Mouse (Mus musculus) cerebellum, adult 9-11 months (tissue): ENCODE results near the gene Desi1.

Source experiments
- DNase-seq: peaks from one replicate; pipeline ENCODE4 v3.0.0; 2022

The Desi1 gene

GRCm38 (mm10) chr15:82033762-82034161 lies at the start of gene Desi1:
Gene Desi1 (minus strand): TSS chr15:82033862.
- no peak for DNase-seq

- DNase-seq: peak; percentile 88
Observed at GRCm38 (mm10) chr15:82081161-82081560, 47.5 kb upstream of the Desi1 start.

GRCm38 (mm10) chr15:82079883-82080282 lies 46.2 kb upstream of the Desi1 start:
- DNase-seq: no peak

GRCm38 (mm10) chr15:82073490-82073889 lies 39.8 kb upstream of the Desi1 start:
- DNase-seq: no peak

- DNase-seq: no peak
Observed at GRCm38 (mm10) chr15:82071816-82072469, 38.3 kb upstream of the Desi1 start.

GRCm38 (mm10) chr15:82069898-82070297 lies 36.2 kb upstream of the Desi1 start, which contains the start of gene Mei1:
Gene Mei1 (plus strand): TSS chr15:82069996.
- no peak for DNase-seq

GRCm38 (mm10) chr15:82065511-82065910 lies 31.8 kb upstream of the Desi1 start:
- peak; percentile 71 for DNase-seq

GRCm38 (mm10) chr15:82063909-82064308 lies 30.2 kb upstream of the Desi1 start:
- DNase-seq: no peak

- no peak for DNase-seq
Observed at GRCm38 (mm10) chr15:82058719-82059201, 25.1 kb upstream of the Desi1 start, which contains the start of gene 4930407I10Rik. Gene 4930407I10Rik (plus strand): TSS chr15:82059151.

GRCm38 (mm10) chr15:82052544-82052943 lies 18.9 kb upstream of the Desi1 start:
- DNase-seq: no peak

GRCm38 (mm10) chr15:82047080-82047883 lies 13.6 kb upstream of the Desi1 start, which contains the start of gene Snu13:
Gene Snu13 (minus strand): TSS chr15:82047598.
- DNase-seq: peak; percentile 91

- peak; percentile 33 for DNase-seq
Observed at GRCm38 (mm10) chr15:82046246-82046891, 12.7 kb upstream of the Desi1 start.

GRCm38 (mm10) chr15:82044166-82044784 lies 10.6 kb upstream of the Desi1 start:
- no peak for DNase-seq

GRCm38 (mm10) chr15:82040650-82041049 lies 7.0 kb upstream of the Desi1 start:
- DNase-seq: no peak

- DNase-seq: no peak
Observed at GRCm38 (mm10) chr15:82035904-82036689, 2.4 kb upstream of the Desi1 start.

- DNase-seq: no peak
Observed at GRCm38 (mm10) chr15:82032386-82032785, 1.3 kb downstream of the Desi1 start.

- no peak for DNase-seq
Observed at GRCm38 (mm10) chr15:82027726-82028125, 5.9 kb downstream of the Desi1 start.

GRCm38 (mm10) chr15:82027276-82027675 lies 6.4 kb downstream of the Desi1 start:
- DNase-seq: no peak

- no peak for DNase-seq
Observed at GRCm38 (mm10) chr15:82023965-82024635, 9.6 kb downstream of the Desi1 start.

- no peak for DNase-seq
Observed at GRCm38 (mm10) chr15:82022535-82023088, 11.1 kb downstream of the Desi1 start.

- no peak for DNase-seq
Observed at GRCm38 (mm10) chr15:82019288-82019687, 14.4 kb downstream of the Desi1 start.
